Comparison of ENCODE assay signal across 12 mouse cellular contexts in the genomic region with DNA sequence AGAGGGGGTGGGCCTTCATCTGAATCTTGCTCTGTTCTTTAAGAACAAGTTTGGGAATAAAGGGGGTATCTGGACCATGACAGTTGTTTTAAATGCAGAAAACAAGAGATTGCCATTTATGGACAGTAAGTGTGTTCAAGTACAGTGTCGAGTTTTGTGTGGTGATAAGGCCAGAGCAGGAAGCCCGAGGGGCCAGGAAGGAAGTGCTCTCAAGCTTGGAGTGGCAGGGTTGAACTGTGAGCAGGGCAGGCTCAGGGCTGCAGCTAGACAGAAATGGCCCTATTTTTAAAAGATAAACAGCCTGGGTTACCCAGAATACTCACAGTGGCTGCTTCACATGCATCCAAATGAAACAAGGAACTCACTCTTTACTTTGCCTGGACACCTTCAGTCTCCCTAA.
A peak's percentile ranks its signal among the peaks of the same experiment; 100 is the strongest.
DNase-seq lines count a peak whose midpoint lies in the region; ATAC-seq and TF ChIP-seq lines count a peak whose summit lies in the region.
"Had no signal": no experiment of that assay in that cellular context is flagged by ENCODE, and none has a peak within 500 bp of the region (broad histone marks: within the 10 kb centered on the region; RNA-seq: fewer than 3 reads in every experiment).

No protein-coding gene starts in this region.

- peaks cover 6% of the 10 kb centered on the region for H3K36me3 ChIP-seq in megakaryocyte, embryonic 14.5 days (replicated peaks; ENCODE audit: low read length)
- H3K36me3 ChIP-seq in liver, embryonic 14.5 days (replicated peaks; ENCODE audit: control insufficient read depth, insufficient read depth, low read depth) = no peaks in the 10 kb centered on the region
- H3K36me3 ChIP-seq in stomach, embryonic 16.5 days (ENCODE audit: control insufficient read depth, insufficient read depth, low read length) = no peaks in the 10 kb centered on the region
- H3K36me3 ChIP-seq: midbrain, embryonic 12.5 days; neural tube, embryonic 15.5 days had no signal

- no peak for TF ChIP-seq CTCF in liver, embryonic 14.5 days (IDR thresholded peaks at IDR 0.05; ENCODE audit: low read depth)

- peak; percentile 13 to 15 for DNase-seq in heart, postnatal 10 days
- DNase-seq in liver, embryonic 14.5 days (ENCODE audit: low read depth in 3 of 3, low spot score in 3 of 3) = no peak
- no peak for DNase-seq in embryo, embryonic 10.5 days (ENCODE audit: low spot score)
- no peak for DNase-seq in retina, postnatal 1 day
- DNase-seq: cerebellum, postnatal 36 days; thymus, postnatal 4 days had no signal

- intact Hi-C loops in heart, postnatal 10 days (cut with DNase I) = no loop called here

- H3K9ac ChIP-seq in liver, embryonic 14.5 days (replicated peaks) = no peak overlapping the region
- H3K9ac ChIP-seq in stomach, embryonic 16.5 days (ENCODE audit: low read length) = no peak overlapping the region
- H3K9ac ChIP-seq: midbrain, embryonic 12.5 days; neural tube, embryonic 15.5 days had no signal

- peak overlapping the region; percentile 79 for H3K4me3 ChIP-seq in megakaryocyte, embryonic 14.5 days (replicated peaks)
- H3K4me3 ChIP-seq in liver, embryonic 14.5 days (ENCODE audit: insufficient read depth in 1 of 2, low read depth in 2 of 2, low read length in 2 of 2) = no peak overlapping the region
- no peak overlapping the region for H3K4me3 ChIP-seq in stomach, embryonic 16.5 days (replicated peaks; ENCODE audit: low read length)
- H3K4me3 ChIP-seq: erythroblast, embryonic 14.5 days; midbrain, embryonic 12.5 days; neural tube, embryonic 15.5 days had no signal

- no peak overlapping the region for H3K4me2 ChIP-seq in liver, embryonic 14.5 days (ENCODE audit: low read depth)
- H3K4me2 ChIP-seq in stomach, embryonic 16.5 days (ENCODE audit: low read depth, low read length) = no peak overlapping the region
- H3K4me2 ChIP-seq: midbrain, embryonic 12.5 days; neural tube, embryonic 15.5 days had no signal

- TF ChIP-seq EP300 in liver, embryonic 14.5 days (IDR thresholded peaks at IDR 0.05; ENCODE audit: low read depth) = no peak

- peaks cover 70% of the 10 kb centered on the region for H3K4me1 ChIP-seq in megakaryocyte, embryonic 14.5 days
- peaks cover 0 to 2% of the 10 kb centered on the region in 2 experiments; a peak in 1 of 4 replicates for H3K4me1 ChIP-seq in liver, embryonic 14.5 days (replicated peaks; ENCODE audit: control insufficient read depth in 2 of 2, insufficient read depth in 2 of 2, low read length in 1 of 2)
- peaks cover 3% of the 10 kb centered on the region; the same call in 1 of the 2 replicates for H3K4me1 ChIP-seq in stomach, embryonic 16.5 days (ENCODE audit: control insufficient read depth, insufficient read depth, low read length)
- H3K4me1 ChIP-seq: midbrain, embryonic 12.5 days; neural tube, embryonic 15.5 days had no signal

- ATAC-seq in megakaryocyte, adult 5-6 weeks (ENCODE audit: poor library complexity, severe bottlenecking) = no peak
- ATAC-seq in liver, embryonic 14.5 days (ENCODE audit: insufficient read depth) = peak; percentile 45; the same call in 1 of the 2 replicates
- ATAC-seq in stomach, embryonic 16.5 days (ENCODE audit: insufficient read depth, low FRiP score) = peak; percentile 62; the same call in 1 of the 2 replicates

- H3K9me3 ChIP-seq in megakaryocyte, embryonic 14.5 days = no peaks in the 10 kb centered on the region
- H3K9me3 ChIP-seq in liver, embryonic 14.5 days (ENCODE audit: control insufficient read depth, low read length) = no peaks in the 10 kb centered on the region
- no peaks in the 10 kb centered on the region for H3K9me3 ChIP-seq in stomach, embryonic 16.5 days (replicated peaks; ENCODE audit: control insufficient read depth, low read length)
- H3K9me3 ChIP-seq: midbrain, embryonic 12.5 days; neural tube, embryonic 15.5 days had no signal

- H3K27ac ChIP-seq in liver, embryonic 14.5 days = no peak overlapping the region
- peak overlapping the region; percentile 9; the same call in 1 of the 2 replicates for H3K27ac ChIP-seq in stomach, embryonic 16.5 days (ENCODE audit: low read length)
- H3K27ac ChIP-seq: midbrain, embryonic 12.5 days; neural tube, embryonic 15.5 days had no signal

- no peaks in the 10 kb centered on the region for H3K27me3 ChIP-seq in megakaryocyte, embryonic 14.5 days (replicated peaks)
- H3K27me3 ChIP-seq in liver, embryonic 14.5 days (ENCODE audit: control insufficient read depth, insufficient read depth, low read length) = no peaks in the 10 kb centered on the region
- H3K27me3 ChIP-seq in stomach, embryonic 16.5 days (ENCODE audit: control insufficient read depth, insufficient read depth, low read length) = no peaks in the 10 kb centered on the region
- H3K27me3 ChIP-seq: midbrain, embryonic 12.5 days; neural tube, embryonic 15.5 days had no signal

- 0% methylated on average over 2 of the region's 2 CpGs for WGBS in liver, embryonic 14.5 days (ENCODE audit: insufficient replicate concordance)
- WGBS in stomach, embryonic 16.5 days = 33% methylated on average over 2 of the region's 2 CpGs

Comparison
In these comparisons a context has a peak if more than half of its experiments do, and no peak if none do; other contexts are left out.
1. DNase-seq: peak in heart, postnatal 10 days (2 of 2); none in liver, embryonic 14.5 days (0 of 3), embryo, embryonic 10.5 days (single experiment) and retina, postnatal 1 day (single experiment).